ENCODE assay signal across 13 mouse cellular contexts in genomic region chr2:27164796-27165590, GRCm38 (mm10). TPM values are rescaled to one million over a fixed set of nuclear protein-coding genes. Genes with fewer than 3 reads are reported as not detected.
DNase-seq lines count a peak whose midpoint lies in the region; ATAC-seq and TF ChIP-seq lines count a peak whose summit lies in the region.
"Had no signal": no experiment of that assay in that cellular context is flagged by ENCODE, and none has a peak within 500 bp of the region (broad histone marks: within the 10 kb centered on the region; RNA-seq: fewer than 3 reads in every experiment).

Dbh (plus strand) TSS chr2:27165233.

- H3K9me3 ChIP-seq in embryonic facial prominence, embryonic 14.5 days (ENCODE audit: control insufficient read depth, low read length) = no peaks in the 10 kb centered on the region
- H3K9me3 ChIP-seq in embryonic facial prominence, embryonic 10.5 days = no peaks in the 10 kb centered on the region
- no peaks in the 10 kb centered on the region for H3K9me3 ChIP-seq in midbrain, postnatal 0 days (ENCODE audit: low read length)
- H3K9me3 ChIP-seq: embryonic facial prominence, embryonic 13.5 days; heart, embryonic 13.5 days had no signal

- H3K9ac ChIP-seq in embryonic facial prominence, embryonic 14.5 days (ENCODE audit: low read depth, low read length) = no peak within 1 kb of the TSS
- no peak within 1 kb of the TSS for H3K9ac ChIP-seq in midbrain, postnatal 0 days (replicated peaks; ENCODE audit: low read length, poor library complexity, severe bottlenecking)
- H3K9ac ChIP-seq: lung, embryonic 14.5 days had no signal

- H3K27ac ChIP-seq in embryonic facial prominence, embryonic 14.5 days (replicated peaks; ENCODE audit: low read depth, low read length) = no peak within 1 kb of the TSS
- no peak within 1 kb of the TSS for H3K27ac ChIP-seq in embryonic facial prominence, embryonic 10.5 days (replicated peaks)
- no peak within 1 kb of the TSS for H3K27ac ChIP-seq in midbrain, postnatal 0 days (ENCODE audit: low read depth, low read length)
- H3K27ac ChIP-seq: embryonic facial prominence, embryonic 13.5 days; heart, embryonic 13.5 days had no signal

- H3K4me1 ChIP-seq in embryonic facial prominence, embryonic 14.5 days (ENCODE audit: control insufficient read depth, insufficient read depth, low read length) = peaks cover 19% of the 10 kb centered on the region
- H3K4me1 ChIP-seq in embryonic facial prominence, embryonic 10.5 days = peaks cover 25% of the 10 kb centered on the region
- no peaks in the 10 kb centered on the region; the same call in 1 of the 2 replicates for H3K4me1 ChIP-seq in midbrain, postnatal 0 days (ENCODE audit: insufficient read depth, low read length)

- no peak for DNase-seq in embryonic facial prominence, embryonic 14.5 days (ENCODE audit: low spot score)
- no peak for DNase-seq in embryonic facial prominence, embryonic 10.5 days (ENCODE audit: low spot score)
- DNase-seq in adrenal gland, adult (ENCODE audit: inconsistent age in 2 of 2, low spot score in 1 of 2) = peak; percentile 74 to 77
- peak; percentile 58 to 63 for DNase-seq in frontal cortex, postnatal 14 days (ENCODE audit: low spot score in 2 of 2)
- DNase-seq in left cerebral cortex, postnatal 25 days (ENCODE audit: low spot score in 2 of 2) = peak; percentile 67 to 91
- DNase-seq in testis, postnatal 14 days (ENCODE audit: low spot score) = no peak
- no peak for DNase-seq in midbrain, postnatal 0 days (ENCODE audit: low spot score)
- DNase-seq in thymus, postnatal 10 days (ENCODE audit: low spot score in 2 of 2) = no peak
- DNase-seq: cerebellum, adult 11-12 months; lung, embryonic 14.5 days had no signal

- intact Hi-C loops in left cerebral cortex, postnatal 25 days (cut with DNase I) = loop anchor here (1.0 to 2.0 kb wide), 3 partner anchors 20 to 68 kb away; no protein-coding TSS in a partner anchor

- no peaks in the 10 kb centered on the region for H3K36me3 ChIP-seq in embryonic facial prominence, embryonic 14.5 days (ENCODE audit: control insufficient read depth, insufficient read depth, low read length)
- no peaks in the 10 kb centered on the region for H3K36me3 ChIP-seq in embryonic facial prominence, embryonic 10.5 days (replicated peaks)
- H3K36me3 ChIP-seq in midbrain, postnatal 0 days (ENCODE audit: insufficient read depth, low read length) = no peaks in the 10 kb centered on the region
- H3K36me3 ChIP-seq: embryonic facial prominence, embryonic 13.5 days; heart, embryonic 13.5 days had no signal

- no peak within 1 kb of the TSS for H3K4me3 ChIP-seq in embryonic facial prominence, embryonic 14.5 days (ENCODE audit: low read depth, low read length)
- H3K4me3 ChIP-seq in embryonic facial prominence, embryonic 10.5 days = no peak within 1 kb of the TSS
- H3K4me3 ChIP-seq in midbrain, postnatal 0 days (ENCODE audit: low read depth, low read length) = no peak within 1 kb of the TSS
- H3K4me3 ChIP-seq: embryonic facial prominence, embryonic 13.5 days; heart, embryonic 13.5 days had no signal

- no peak for TF ChIP-seq CTCF in midbrain, postnatal 0 days (IDR thresholded peaks at IDR 0.05)

- no peak within 1 kb of the TSS for H3K4me2 ChIP-seq in embryonic facial prominence, embryonic 14.5 days (ENCODE audit: low read depth, low read length)
- H3K4me2 ChIP-seq in midbrain, postnatal 0 days (ENCODE audit: low read depth, low read length, poor library complexity, severe bottlenecking) = no peak within 1 kb of the TSS
- H3K4me2 ChIP-seq: embryonic facial prominence, embryonic 13.5 days; heart, embryonic 13.5 days; lung, embryonic 14.5 days had no signal

- peak; percentile 27; the same call in 1 of the 2 replicates for ATAC-seq in embryonic facial prominence, embryonic 14.5 days (ENCODE audit: low read depth)
- no peak for ATAC-seq in midbrain, postnatal 0 days (ENCODE audit: low FRiP score)

- no peaks in the 10 kb centered on the region for H3K27me3 ChIP-seq in embryonic facial prominence, embryonic 14.5 days (replicated peaks; ENCODE audit: control insufficient read depth, insufficient read depth, low read length)
- 0 out of 2 replicates have a peak, but pooled peaks cover 13% of the 10 kb centered on the region for H3K27me3 ChIP-seq in embryonic facial prominence, embryonic 10.5 days (replicated peaks; ENCODE audit: low read depth, poor library complexity, severe bottlenecking)
- H3K27me3 ChIP-seq in midbrain, postnatal 0 days (ENCODE audit: insufficient read depth, low read length) = no peaks in the 10 kb centered on the region

- WGBS in embryonic facial prominence, embryonic 14.5 days = 74% methylated on average over 12 of the region's 12 CpGs
- WGBS in embryonic facial prominence, embryonic 10.5 days = 82% methylated on average over 12 of the region's 12 CpGs
- 83% methylated on average over 12 of the region's 12 CpGs for WGBS in midbrain, postnatal 0 days

RNA-seq across cellular contexts. Expression of gene Dbh, which starts in this region (rescaled TPM):
- 2.1 and 3.9 TPM in 2 replicates for polyA plus RNA-seq in embryonic facial prominence, embryonic 14.5 days (2014; fragmentation: Nextera tagmentation; extraction: Ambion mirVana)
- 0.25 and 0.87 TPM in 2 replicates for polyA plus RNA-seq in embryonic facial prominence, embryonic 10.5 days (2016; fragmentation: Nextera tagmentation; extraction: Ambion mirVana)
- under 1 TPM; 0.62 to 0.89 TPM for total RNA-seq in left cerebral cortex, postnatal 25 days (2021)
- 4.2 and 12.3 TPM in 2 replicates for total RNA-seq in midbrain, postnatal 0 days (2014; rRNA removed)
- 0.21 and 0.45 TPM in 2 replicates for polyA plus RNA-seq in midbrain, postnatal 0 days (2015; fragmentation: Nextera tagmentation; extraction: Ambion mirVana)
- total RNA-seq: megakaryocyte-erythroid progenitor cell, adult 5-6 weeks had no signal

Comparison
In these comparisons a context has a peak if more than half of its experiments do, and no peak if none do; other contexts are left out.
1. Peak in DNase-seq in left cerebral cortex, postnatal 25 days; RNA of the gene not detected or under 1 TPM.
2. DNase-seq: peak in adrenal gland, adult (2 of 2) and frontal cortex, postnatal 14 days (2 of 2); none in embryonic facial prominence, embryonic 14.5 days (single experiment), embryonic facial prominence, embryonic 10.5 days (single experiment), testis, postnatal 14 days (single experiment), midbrain, postnatal 0 days (single experiment) and thymus, postnatal 10 days (0 of 2).